Mouse (Mus musculus) forebrain, embryonic 14.5 days (tissue): ENCODE results near the gene A930033H14Rik. TPM values are rescaled to one million over a fixed set of nuclear protein-coding genes. Genes with fewer than 3 reads are reported as not detected.

Experiments
- ATAC-seq: fragments of 200-750 bp; cut with Nextera tagmentation; 2 replicates; pipeline ENCODE4 v1.8.0; 2017; ENCODE audit warnings: mild to moderate bottlenecking, moderate library complexity
- DNase-seq: peaks from one replicate; pipeline ENCODE4 v3.0.0-alpha.2; 2015; ENCODE audit warnings: low spot score
- H3K27ac ChIP-seq: fragments of 300-500 bp; sonication (generic); 2 replicates; pipeline ENCODE4 v1.5.1; 2014; ENCODE audit warnings: low read depth, mild to moderate bottlenecking, control low read depth, low read length, moderate library complexity
- H3K27me3 ChIP-seq: fragments of 300-500 bp; sonication (generic); replicated peaks from 2 replicates; pipeline ENCODE4 v1.6.1; 2014; ENCODE audit warnings: low read length, control low read depth, mixed read lengths; ENCODE audit not compliant: control insufficient read depth, insufficient read depth
- H3K36me3 ChIP-seq: fragments of 300-500 bp; sonication (generic); 2 replicates; pipeline ENCODE4 v1.6.1; 2014; ENCODE audit warnings: low read length, control low read depth; ENCODE audit not compliant: control insufficient read depth, insufficient read depth
- H3K4me1 ChIP-seq: fragments of 300-500 bp; sonication (generic); 2 replicates; pipeline ENCODE4 v1.6.1; 2014; ENCODE audit warnings: antibody characterized with exemption, low read length, control low read depth; ENCODE audit not compliant: control insufficient read depth, insufficient read depth
- H3K4me2 ChIP-seq: fragments of 300-500 bp; sonication (generic); 2 replicates; pipeline ENCODE4 v1.6.1; 2014; ENCODE audit warnings: mild to moderate bottlenecking, control low read depth, low read length
- H3K4me3 ChIP-seq: fragments of 300-500 bp; sonication (generic); 2 replicates; pipeline ENCODE4 v1.5.1; 2014; ENCODE audit warnings: low read depth, low read length, control low read depth
- H3K9ac ChIP-seq: fragments of 300-500 bp; sonication (generic); 2 replicates; pipeline ENCODE4 v1.6.1; 2014; ENCODE audit warnings: mild to moderate bottlenecking, low read length, control low read depth, moderate library complexity
- H3K9me3 ChIP-seq: fragments of 300-500 bp; sonication (generic); replicated peaks from 2 replicates; pipeline ENCODE4 v1.6.1; 2016; ENCODE audit warnings: low read length, control low read depth, mixed read lengths; ENCODE audit not compliant: control insufficient read depth
- WGBS: fragments of 180-500 bp; shearing (Covaris S2); extraction: QIAGEN DNeasy Blood & Tissue Kit; methylation state at CpG from one replicate; pipeline ENCODE4 v1.1.7; 2014; 5-methylcytosine and 5-hydroxymethylcytosine counted together
- polyA plus RNA-seq: library from polyadenylated mRNA; unstranded; fragments of >200 nt; fragmentation: Nextera tagmentation; extraction: Ambion mirVana; gene quantifications from 2 replicates; pipeline ENCODE4 v1.2.1, GENCODE M21; 2014

The A930033H14Rik gene
- polyA plus RNA-seq, 1 experiment from 2014 or later = 0.71 TPM

GRCm38 (mm10) chr10:69240530-69240929 is 27.6 kb upstream of the A930033H14Rik start:
- Histone ChIP-seq H3K36me3 (no peaks in the 10 kb centered on the region), H3K9ac (no peak overlapping the region), H3K4me2 (no peak overlapping the region), H3K4me1 (no peaks in the 10 kb centered on the region), H3K4me3 (no peak overlapping the region), H3K9me3 (no peaks in the 10 kb centered on the region), H3K27ac (no peak overlapping the region), H3K27me3 (no peaks in the 10 kb centered on the region)
- 93% methylated on average over 2 of the region's 2 CpGs for WGBS
- DNase-seq (no peak), ATAC-seq (no peak)

- DNase-seq = peak; percentile 32
- Histone ChIP-seq H3K9me3 (no peaks in the 10 kb centered on the region), H3K4me3 (no peak overlapping the region), H3K4me2 (no peak overlapping the region), H3K36me3 (no peaks in the 10 kb centered on the region), H3K27me3 (no peaks in the 10 kb centered on the region), H3K27ac (no peak overlapping the region), H3K4me1 (no peaks in the 10 kb centered on the region), H3K9ac (no peak overlapping the region)
- 69% methylated on average over 6 of the region's 6 CpGs for WGBS
- ATAC-seq = peak; percentile 70; the same call in 1 of the 2 replicates
Measured at GRCm38 (mm10) chr10:69238311-69238710, 25.4 kb upstream of the A930033H14Rik start.

GRCm38 (mm10) chr10:69237781-69238180 is 24.9 kb upstream of the A930033H14Rik start:
- H3K4me1 ChIP-seq = no peaks in the 10 kb centered on the region
- H3K9ac ChIP-seq = no peak overlapping the region
- H3K36me3 ChIP-seq = no peaks in the 10 kb centered on the region
- no peak for ATAC-seq
- DNase-seq = no peak
- no peak overlapping the region for H3K27ac ChIP-seq
- H3K9me3 ChIP-seq = no peaks in the 10 kb centered on the region
- no peaks in the 10 kb centered on the region for H3K27me3 ChIP-seq
- no peak overlapping the region for H3K4me2 ChIP-seq
- WGBS = 92% methylated on average over 9 of the region's 9 CpGs
- H3K4me3 ChIP-seq = no peak overlapping the region

GRCm38 (mm10) chr10:69237185-69237584 is 24.3 kb upstream of the A930033H14Rik start:
- ATAC-seq = no peak

GRCm38 (mm10) chr10:69225951-69226350 is 13.1 kb upstream of the A930033H14Rik start:
- Histone ChIP-seq H3K27me3 (no peaks in the 10 kb centered on the region), H3K36me3 (no peaks in the 10 kb centered on the region), H3K27ac (no peak overlapping the region), H3K4me3 (no peak overlapping the region), H3K9me3 (no peaks in the 10 kb centered on the region), H3K4me2 (no peak overlapping the region), H3K9ac (no peak overlapping the region), H3K4me1 (no peaks in the 10 kb centered on the region)
- WGBS = 76% methylated on average over 8 of the region's 8 CpGs
- no peak for ATAC-seq
- DNase-seq = no peak

More at GRCm38 (mm10) chr10:69237185-69237584, 24.3 kb upstream of the A930033H14Rik start:
- Histone ChIP-seq H3K36me3 (no peaks in the 10 kb centered on the region), H3K9me3 (no peaks in the 10 kb centered on the region), H3K27me3 (no peaks in the 10 kb centered on the region), H3K4me1 (no peaks in the 10 kb centered on the region), H3K27ac (no peak overlapping the region), H3K9ac (no peak overlapping the region), H3K4me2 (no peak overlapping the region), H3K4me3 (no peak overlapping the region)
- WGBS = 81% methylated on average over 3 of the region's 3 CpGs
- DNase-seq = no peak

GRCm38 (mm10) chr10:69225471-69225870 is 12.6 kb upstream of the A930033H14Rik start:
- H3K4me2 ChIP-seq = no peak overlapping the region
- DNase-seq (no peak), ATAC-seq (no peak)
- no peaks in the 10 kb centered on the region for H3K27me3 ChIP-seq
- no peak overlapping the region for H3K27ac ChIP-seq
- no peaks in the 10 kb centered on the region for H3K9me3 ChIP-seq
- WGBS = 96% methylated on average over 5 of the region's 5 CpGs
- no peaks in the 10 kb centered on the region for H3K4me1 ChIP-seq
- H3K4me3 ChIP-seq = no peak overlapping the region
- no peak overlapping the region for H3K9ac ChIP-seq
- no peaks in the 10 kb centered on the region for H3K36me3 ChIP-seq

- ATAC-seq = no peak
Measured at GRCm38 (mm10) chr10:69224276-69224675, 11.4 kb upstream of the A930033H14Rik start.

GRCm38 (mm10) chr10:69223232-69223631 is 10.3 kb upstream of the A930033H14Rik start:
- Histone ChIP-seq H3K9me3 (no peaks in the 10 kb centered on the region), H3K27ac (no peak overlapping the region), H3K9ac (no peak overlapping the region), H3K4me3 (no peak overlapping the region), H3K4me1 (no peaks in the 10 kb centered on the region), H3K4me2 (no peak overlapping the region), H3K36me3 (0 out of 2 replicates have a peak, but pooled peaks cover 5% of the 10 kb centered on the region), H3K27me3 (no peaks in the 10 kb centered on the region)
- 92% methylated on average over 4 of the region's 4 CpGs for WGBS
- ATAC-seq (no peak), DNase-seq (no peak)

More at GRCm38 (mm10) chr10:69224276-69224675, 11.4 kb upstream of the A930033H14Rik start:
- Histone ChIP-seq H3K4me3 (no peak overlapping the region), H3K27me3 (no peaks in the 10 kb centered on the region), H3K27ac (no peak overlapping the region), H3K36me3 (no peaks in the 10 kb centered on the region), H3K9me3 (no peaks in the 10 kb centered on the region), H3K4me2 (no peak overlapping the region), H3K9ac (no peak overlapping the region), H3K4me1 (no peaks in the 10 kb centered on the region)
- 68% methylated on average over 7 of the region's 7 CpGs for WGBS
- no peak for DNase-seq

GRCm38 (mm10) chr10:69221955-69222354 is 9.1 kb upstream of the A930033H14Rik start:
- WGBS = 81% methylated on average over 3 of the region's 3 CpGs
- DNase-seq = no peak
- Histone ChIP-seq H3K27me3 (no peaks in the 10 kb centered on the region), H3K27ac (no peak overlapping the region), H3K9me3 (no peaks in the 10 kb centered on the region), H3K4me1 (no peaks in the 10 kb centered on the region), H3K4me2 (no peak overlapping the region), H3K9ac (no peak overlapping the region), H3K4me3 (no peak overlapping the region), H3K36me3 (0 out of 2 replicates have a peak, but pooled peaks cover 5% of the 10 kb centered on the region)
- ATAC-seq = no peak
